Mouse (Mus musculus) MEL (cell line): ENCODE results near the gene Uchl3. TPM values are rescaled to one million over a fixed set of nuclear protein-coding genes. Genes with fewer than 3 reads are reported as not detected.
A peak's percentile ranks its signal among the peaks of the same experiment; 100 is the strongest.

Experiments used
- DNase-seq: peaks from one replicate; pipeline ENCODE4 v3.0.0; 2011; ENCODE audit warnings: low read depth, low spot score
- H3K27ac ChIP-seq: 2 replicates; pipeline ENCODE4 v1.5.1; 2012; ENCODE audit warnings: low read depth, mild to moderate bottlenecking, control low read depth, low read length, moderate library complexity; ENCODE audit not compliant: control insufficient read depth
- H3K27me3 ChIP-seq, 2 experiments: fragments of 150-350 bp in 1 of 2; sonication (generic) in 1 of 2; 2 replicates each; pipeline ENCODE4 v1.6.1; 2012; ENCODE audit warnings: low read length in 2 of 2, mild to moderate bottlenecking in 2 of 2, improper control_type of control experiment in 1 of 2, moderate library complexity in 1 of 2; ENCODE audit not compliant: insufficient read depth in 2 of 2, control insufficient read depth in 1 of 2
- H3K36me3 ChIP-seq, 2 experiments: 2 replicates each; pipeline ENCODE4 v1.6.1; 2012 to 2014; ENCODE audit warnings: low read length in 2 of 2, improper control_type of control experiment in 1 of 2, inconsistent platforms in 1 of 2, mild to moderate bottlenecking in 1 of 2; ENCODE audit not compliant: insufficient read depth in 2 of 2, control insufficient read depth in 1 of 2
- H3K4me1 ChIP-seq, 2 experiments: fragments of 150-350 bp in 1 of 2; sonication (generic) in 1 of 2; 2 replicates each; pipeline ENCODE4 v1.6.1; 2012; ENCODE audit warnings: low read length in 2 of 2, improper control_type of control experiment in 1 of 2, mild to moderate bottlenecking in 1 of 2; ENCODE audit not compliant: insufficient read depth in 2 of 2, control insufficient read depth in 1 of 2
- H3K4me3 ChIP-seq, 2 experiments: fragments of 150-350 bp in 1 of 2; sonication (generic) in 1 of 2; 2 replicates each; pipeline ENCODE4 v1.5.1; 2012; ENCODE audit warnings: low read depth in 2 of 2, low read length in 2 of 2, mild to moderate bottlenecking in 2 of 2, moderate library complexity in 2 of 2, control low read depth in 1 of 2, improper control_type of control experiment in 1 of 2; ENCODE audit not compliant: control insufficient read depth in 1 of 2, insufficient read depth in 1 of 2
- H3K79me2 ChIP-seq: 2 replicates; pipeline ENCODE4 v1.6.1; 2012; ENCODE audit warnings: mild to moderate bottlenecking, low read length, moderate library complexity; ENCODE audit not compliant: control insufficient read depth, poor library complexity, insufficient read depth
- H3K9ac ChIP-seq: 2 replicates; pipeline ENCODE4 v1.6.1; 2012; ENCODE audit warnings: low read depth, mild to moderate bottlenecking, control low read depth, low read length, moderate library complexity; ENCODE audit not compliant: control insufficient read depth, poor library complexity, severe bottlenecking
- H3K9me3 ChIP-seq: fragments of 150-350 bp; sonication (generic); replicated peaks from 2 replicates; pipeline ENCODE4 v1.6.1; 2012; ENCODE audit warnings: mild to moderate bottlenecking, low read length, improper control_type of control experiment, moderate library complexity; ENCODE audit not compliant: insufficient read depth
- CHD1 ChIP-seq: IDR thresholded peaks from 2 replicates; pipeline ENCODE4 v1.6.1; 2012; ENCODE audit warnings: low read depth, mild to moderate bottlenecking, inconsistent platforms, low read length, improper control_type of control experiment
- CTCF ChIP-seq, 3 experiments: IDR thresholded peaks in 2 of 3; conservative IDR thresholded peaks in 1 of 3; 2 replicates each; pipeline ENCODE4 v1.5.1; 2011 to 2012; ENCODE audit warnings: low read length in 3 of 3, low read depth in 2 of 3, mild to moderate bottlenecking in 2 of 3, improper control_type of control experiment in 1 of 3, inconsistent platforms in 1 of 3, mixed read lengths in 1 of 3, moderate library complexity in 1 of 3; ENCODE audit not compliant: control insufficient read depth in 1 of 3, insufficient read depth in 1 of 3, poor library complexity in 1 of 3, severe bottlenecking in 1 of 3
- E2F4 ChIP-seq: IDR thresholded peaks from 2 replicates; pipeline ENCODE4 v1.6.1; 2011; ENCODE audit warnings: low read depth, low read length, improper control_type of control experiment, borderline replicate concordance
- ELF1 ChIP-seq: IDR thresholded peaks from 2 replicates; pipeline ENCODE4 v1.6.1; 2014; ENCODE audit warnings: low read depth, mild to moderate bottlenecking, inconsistent platforms, low read length, improper control_type of control experiment, moderate library complexity
- EP300 ChIP-seq, 2 experiments: IDR thresholded peaks; 2 replicates each; pipeline ENCODE4 v1.6.1; 2011; ENCODE audit warnings: improper control_type of control experiment in 2 of 2, low read length in 2 of 2, low read depth in 1 of 2, mild to moderate bottlenecking in 1 of 2
- GATA1 ChIP-seq: IDR thresholded peaks from 2 replicates; pipeline ENCODE4 v1.6.1; 2011; ENCODE audit warnings: low read depth, low read length, improper control_type of control experiment
- HCFC1 ChIP-seq: IDR thresholded peaks from 2 replicates; pipeline ENCODE4 v1.6.1; 2012; ENCODE audit warnings: low read depth, mild to moderate bottlenecking, inconsistent platforms, low read length, improper control_type of control experiment, moderate library complexity
- JUND ChIP-seq: IDR thresholded peaks from 2 replicates; pipeline ENCODE4 v1.6.1; 2011; ENCODE audit warnings: low read depth, mild to moderate bottlenecking, improper control_type of control experiment, low read length
- KAT2A ChIP-seq: conservative IDR thresholded peaks from 2 replicates; pipeline ENCODE4 v1.6.1; 2012; ENCODE audit warnings: low read depth, low read length, improper control_type of control experiment, inconsistent platforms
- MAFK ChIP-seq: IDR thresholded peaks from 2 replicates; pipeline ENCODE4 v1.6.1; 2011; ENCODE audit warnings: low read depth, mild to moderate bottlenecking, low read length, improper control_type of control experiment, borderline replicate concordance
- MAX ChIP-seq: IDR thresholded peaks from 2 replicates; pipeline ENCODE4 v1.6.1; 2011; ENCODE audit warnings: low read length, improper control_type of control experiment
- MAZ ChIP-seq: IDR thresholded peaks from 2 replicates; pipeline ENCODE4 v1.6.1; 2012; ENCODE audit warnings: low read depth, mild to moderate bottlenecking, inconsistent platforms, low read length, improper control_type of control experiment
- MXI1 ChIP-seq: IDR thresholded peaks from 2 replicates; pipeline ENCODE4 v1.6.1; 2011; ENCODE audit warnings: mild to moderate bottlenecking, low read depth, low read length, improper control_type of control experiment
- MYC ChIP-seq: IDR thresholded peaks from 2 replicates; pipeline ENCODE4 v1.6.1; 2011; ENCODE audit warnings: low read depth, mild to moderate bottlenecking, low read length, improper control_type of control experiment, moderate library complexity
- NELFE ChIP-seq: IDR thresholded peaks from 2 replicates; pipeline ENCODE4 v1.6.1; 2011; ENCODE audit warnings: low read depth, low read length, improper control_type of control experiment
- NRF1 ChIP-seq: IDR thresholded peaks from 2 replicates; pipeline ENCODE4 v1.6.1; 2014; ENCODE audit warnings: low read depth, mild to moderate bottlenecking, inconsistent platforms, low read length, improper control_type of control experiment, moderate library complexity; ENCODE audit not compliant: poor library complexity, insufficient read depth, severe bottlenecking
- POLR2A ChIP-seq, 2 experiments: IDR thresholded peaks; 2 replicates each; pipeline ENCODE4 v1.6.1; 2011 to 2012; ENCODE audit warnings: low read length in 2 of 2, mild to moderate bottlenecking in 2 of 2, control low read depth in 1 of 2, improper control_type of control experiment in 1 of 2, low read depth in 1 of 2, moderate library complexity in 1 of 2; ENCODE audit not compliant: control insufficient read depth in 1 of 2, insufficient read depth in 1 of 2, poor library complexity in 1 of 2
- POLR2AphosphoS5 ChIP-seq: IDR thresholded peaks from 2 replicates; pipeline ENCODE4 v1.6.1; 2012; ENCODE audit warnings: low read depth, borderline replicate concordance, mild to moderate bottlenecking, inconsistent platforms, low read length, moderate library complexity, mixed read lengths
- RCOR1 ChIP-seq: IDR thresholded peaks from 2 replicates; pipeline ENCODE4 v1.6.1; 2012; ENCODE audit warnings: low read depth, mild to moderate bottlenecking, inconsistent platforms, low read length, improper control_type of control experiment
- SMC3 ChIP-seq: IDR thresholded peaks from 2 replicates; pipeline ENCODE4 v1.6.1; 2011; ENCODE audit warnings: low read depth, low read length, improper control_type of control experiment
- TAL1 ChIP-seq: IDR thresholded peaks from 2 replicates; pipeline ENCODE4 v1.6.1; 2012; ENCODE audit warnings: mild to moderate bottlenecking, inconsistent platforms, low read length, moderate library complexity, mixed read lengths
- TBP ChIP-seq: IDR thresholded peaks from 2 replicates; pipeline ENCODE4 v1.8.0; 2011; ENCODE audit warnings: low read depth, low read length, improper control_type of control experiment
- TCF12 ChIP-seq: IDR thresholded peaks from 2 replicates; pipeline ENCODE4 v1.6.1; 2014; ENCODE audit warnings: low read depth, mild to moderate bottlenecking, inconsistent platforms, low read length, improper control_type of control experiment, moderate library complexity
- USF1 ChIP-seq: IDR thresholded peaks from 2 replicates; pipeline ENCODE4 v1.6.1; 2014; ENCODE audit warnings: low read depth, mild to moderate bottlenecking, inconsistent platforms, low read length, improper control_type of control experiment, moderate library complexity
- USF2 ChIP-seq, 2 experiments: IDR thresholded peaks; 2 replicates each; pipeline ENCODE4 v1.6.1; 2011 to 2012; ENCODE audit warnings: improper control_type of control experiment in 2 of 2, low read length in 2 of 2, borderline replicate concordance in 1 of 2, inconsistent platforms in 1 of 2, low read depth in 1 of 2, mild to moderate bottlenecking in 1 of 2; ENCODE audit not compliant: insufficient read depth in 1 of 2
- ZC3H11A ChIP-seq: IDR thresholded peaks from 2 replicates; pipeline ENCODE4 v1.6.1; 2012; ENCODE audit warnings: low read depth, mild to moderate bottlenecking, inconsistent platforms, low read length, improper control_type of control experiment
- ZKSCAN1 ChIP-seq: IDR thresholded peaks from 2 replicates; pipeline ENCODE4 v1.6.1; 2012; ENCODE audit warnings: low read depth, mild to moderate bottlenecking, inconsistent platforms, low read length, improper control_type of control experiment, moderate library complexity
- ZMIZ1 ChIP-seq: IDR thresholded peaks from 2 replicates; pipeline ENCODE4 v1.6.1; 2012; ENCODE audit warnings: low read depth, mild to moderate bottlenecking, inconsistent platforms, low read length, improper control_type of control experiment, moderate library complexity
- ZNF384 ChIP-seq: IDR thresholded peaks from 2 replicates; pipeline ENCODE4 v1.6.1; 2012; ENCODE audit warnings: low read depth, mild to moderate bottlenecking, inconsistent platforms, low read length, improper control_type of control experiment
- polyA plus RNA-seq, 2 experiments: library from polyadenylated mRNA; stranded (reverse) in 1 of 2; unstranded in 1 of 2; fragments of >175 nt in 1 of 2; fragments of >200 nt in 1 of 2; gene quantifications; 2 replicates each; pipeline versions ENCODE4 v1.2.1 to v1.2.4; 2012; ENCODE audit warnings: low replicate concordance in 2 of 2, low read depth in 1 of 2; ENCODE audit not compliant: insufficient read length in 2 of 2, insufficient read depth in 1 of 2, missing spikeins in 1 of 2
- total RNA-seq: library from RNA; depleted of rRNA; stranded (reverse); fragments of 300-350 nt; gene quantifications from 2 replicates; pipeline ENCODE4 v1.2.3, GENCODE M21; 2012

Uchl3 gene
- total and polyA plus RNA-seq, 3 experiments = 57.8 to 59.1 TPM; not detected in 1

DNA sequence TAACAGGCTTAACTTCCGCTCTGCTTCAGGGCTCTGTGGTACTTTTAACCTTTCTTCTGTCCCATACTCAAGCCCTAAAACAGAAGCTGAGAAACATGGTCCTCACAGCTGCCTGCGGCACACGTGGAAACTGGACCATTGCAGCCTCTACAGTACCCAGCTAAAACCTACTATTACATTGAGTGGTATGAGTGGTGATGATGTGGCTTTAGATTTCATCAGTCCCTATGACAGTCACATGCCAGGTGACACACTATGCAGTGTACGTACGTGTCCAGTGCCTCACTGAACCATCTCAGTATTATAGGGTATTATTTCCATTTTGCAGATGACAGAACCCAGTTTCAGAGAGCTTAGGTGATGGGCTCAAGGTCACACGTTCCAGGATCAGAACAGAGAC lies 16.4 kb upstream of the Uchl3 start:
- TF ChIP-seq POLR2AphosphoS5 (no peak), USF1 (no peak), POLR2A (IDR thresholded peaks at IDR 0.05; ENCODE audit: control insufficient read depth in 1 of 2, insufficient read depth in 1 of 2, low read depth in 1 of 2, low read length in 2 of 2, poor library complexity in 1 of 2) (0 out of 4 replicates have a peak, but pooled peaks of 1 of the 2 experiments have one; percentile 10), JUND (no peak), HCFC1 (no peak), ELF1 (no peak)
- TF ChIP-seq, all 39 proteins: peak for 1
- H3K27ac ChIP-seq = no peak overlapping the region
- H3K9ac ChIP-seq = no peak overlapping the region
- DNase-seq = no peak
- H3K36me3 ChIP-seq = peaks cover 2 to 9% of the 10 kb centered on the region in 2 experiments; a peak in 3 of 4 replicates
- no peak overlapping the region for H3K4me3 ChIP-seq
- no peaks in the 10 kb centered on the region for H3K9me3 ChIP-seq
- H3K79me2 ChIP-seq = peaks cover 9% of the 10 kb centered on the region
- H3K27me3 ChIP-seq = no peaks in the 10 kb centered on the region
- H3K4me1 ChIP-seq = peaks cover 0 to 2% of the 10 kb centered on the region in 2 experiments; a peak in 1 of 4 replicates

GRCm38 (mm10) chr14:101640153-101640843 lies 13.5 kb upstream of the Uchl3 start, which contains the start of gene Commd6:
Gene Commd6 (minus strand): TSS chr14:101640686.
- Histone ChIP-seq H3K36me3 (peaks cover 0 to 9% of the 10 kb centered on the region in 2 experiments; a peak in 2 of 4 replicates), H3K27me3 (no peaks in the 10 kb centered on the region; a peak in 2 of 4 replicates), H3K27ac (peak within 1 kb of the TSS; percentile 83), H3K79me2 (peaks cover 9% of the 10 kb centered on the region), H3K9me3 (no peaks in the 10 kb centered on the region), H3K4me3 (peak within 1 kb of the TSS; percentile 85 to 97), H3K9ac (peak within 1 kb of the TSS; percentile 74), H3K4me1 (peaks cover 0 to 2% of the 10 kb centered on the region in 2 experiments; a peak in 2 of 4 replicates)
- peak; percentile 95 for DNase-seq
- TF ChIP-seq ZKSCAN1 = no peak
- TF ChIP-seq USF1 = peak; percentile 26; the same call in 1 of the 2 replicates
- TF ChIP-seq POLR2A (IDR thresholded peaks at IDR 0.05; ENCODE audit: control insufficient read depth in 1 of 2, insufficient read depth in 1 of 2, low read depth in 1 of 2, low read length in 2 of 2, poor library complexity in 1 of 2) = peak; percentile 71 to 91
- no peak for TF ChIP-seq E2F4
- TF ChIP-seq MAFK = no peak
- TF ChIP-seq ZMIZ1 = peak; percentile 30; the same call in 1 of the 2 replicates
- TF ChIP-seq MXI1 = peak; percentile 31; the same call in 1 of the 2 replicates
- no peak for TF ChIP-seq JUND
- no peak for TF ChIP-seq ZC3H11A
- TF ChIP-seq TBP = peak; percentile 51; the same call in 1 of the 2 replicates
- peak; percentile 93 for TF ChIP-seq NRF1
- TF ChIP-seq MAX = peak; percentile 12; the same call in 1 of the 2 replicates
- peak; percentile 81 for TF ChIP-seq NELFE
- TF ChIP-seq EP300 (IDR thresholded peaks at IDR 0.05; ENCODE audit: low read depth in 1 of 2, low read length in 2 of 2) = no peak
- no peak for TF ChIP-seq RCOR1
- TF ChIP-seq HCFC1 = peak; percentile 82
- TF ChIP-seq CTCF (IDR thresholded peaks at IDR 0.05 in 2 of 3, conservative IDR thresholded peaks at IDR 0.05 in 1 of 3; ENCODE audit: control insufficient read depth in 1 of 3, insufficient read depth in 1 of 3, low read depth in 2 of 3, low read length in 3 of 3, poor library complexity in 1 of 3, severe bottlenecking in 1 of 3) = no peak
- TF ChIP-seq SMC3 = no peak
- no peak for TF ChIP-seq TAL1
- TF ChIP-seq USF2 (IDR thresholded peaks at IDR 0.05; ENCODE audit: borderline replicate concordance in 1 of 2, insufficient read depth in 1 of 2, low read depth in 1 of 2, low read length in 2 of 2) = no peak
- no peak for TF ChIP-seq ZNF384
- no peak for TF ChIP-seq GATA1
- no peak for TF ChIP-seq MYC
- TF ChIP-seq MAZ = no peak
- TF ChIP-seq CHD1 = 0 out of 2 replicates have a peak, but pooled peaks have one; percentile 12
- TF ChIP-seq KAT2A = no peak; the same call in 1 of the 2 replicates
- peak; percentile 8; the same call in 1 of the 2 replicates for TF ChIP-seq TCF12
